Mouse (Mus musculus) heart, adult 8-10 months (tissue): Measurements from ENCODE around the gene Clec1a. TPM values are rescaled to one million over a fixed set of nuclear protein-coding genes. Genes with fewer than 3 reads are reported as not detected.

ENCODE experiments used
- DNase-seq: peaks from one replicate; pipeline ENCODE4 v3.0.0; 2022; ENCODE audit warnings: low spot score
- total RNA-seq, 4 experiments: library from RNA; stranded (reverse); gene quantifications; 2 replicates each; pipeline ENCODE4 v1.2.4; 2022

Clec1a gene
- total RNA-seq, 4 experiments from 2014 or later = 7.7 to 13.1 (median 11.7) TPM

DNA sequence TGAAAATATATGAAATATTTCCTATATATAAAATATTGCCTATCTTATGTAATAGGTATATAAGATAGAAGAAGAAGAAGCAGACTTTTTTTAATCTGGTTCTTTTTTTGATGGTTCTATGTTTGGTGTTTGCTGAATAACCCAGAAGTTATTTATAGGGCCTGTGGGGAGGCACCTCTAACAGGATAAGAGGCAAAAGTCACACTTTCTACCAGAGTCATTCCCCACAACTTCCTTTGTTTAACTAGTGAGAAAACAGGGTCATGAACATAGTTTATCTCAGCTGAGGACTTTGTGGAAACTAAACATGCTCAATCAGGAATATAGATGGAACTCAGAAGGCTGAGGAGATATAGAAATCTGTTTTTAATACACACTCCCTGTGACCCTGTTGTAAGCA, 45.8 kb downstream of the Clec1a start:
- DNase-seq = no peak

DNA sequence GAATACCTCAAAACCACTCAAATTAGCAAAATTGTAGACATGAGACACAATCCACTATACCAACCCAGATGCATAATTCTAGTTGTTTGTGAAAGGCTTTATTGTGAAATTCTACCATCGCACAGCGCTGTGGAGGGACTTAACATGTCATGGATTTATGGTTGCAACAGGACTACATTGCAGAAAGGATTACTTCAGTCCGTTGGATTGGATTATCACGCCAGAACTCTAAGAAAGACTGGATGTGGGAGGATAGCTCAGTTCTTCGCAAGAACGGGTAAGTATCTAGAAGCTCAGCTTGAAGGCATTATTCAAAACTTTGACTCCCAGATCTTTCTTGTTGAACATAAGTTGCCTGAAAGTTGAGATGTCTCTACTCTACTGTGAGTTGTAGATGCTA, 48.4 kb downstream of the Clec1a start:
- DNase-seq = no peak

DNA sequence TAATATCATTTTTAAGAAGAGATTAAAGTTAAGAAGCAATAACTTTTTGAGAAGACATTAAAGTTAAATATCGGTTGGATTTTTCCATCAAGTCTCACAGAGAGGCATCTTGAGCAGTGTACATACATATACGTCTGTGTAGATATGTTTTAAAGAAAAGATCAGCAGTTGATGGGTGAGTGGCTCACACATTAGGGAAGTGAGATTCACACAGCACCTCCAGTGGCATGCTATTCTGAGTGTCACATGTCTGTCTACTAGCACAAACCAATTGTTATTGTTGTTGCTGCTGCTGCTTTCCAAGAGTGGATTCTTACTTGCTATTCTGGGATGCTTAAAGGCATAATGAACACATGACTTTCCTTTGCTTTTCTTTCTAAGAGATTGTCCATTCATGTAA, 49.4 kb downstream of the Clec1a start:
- no peak for DNase-seq

DNA sequence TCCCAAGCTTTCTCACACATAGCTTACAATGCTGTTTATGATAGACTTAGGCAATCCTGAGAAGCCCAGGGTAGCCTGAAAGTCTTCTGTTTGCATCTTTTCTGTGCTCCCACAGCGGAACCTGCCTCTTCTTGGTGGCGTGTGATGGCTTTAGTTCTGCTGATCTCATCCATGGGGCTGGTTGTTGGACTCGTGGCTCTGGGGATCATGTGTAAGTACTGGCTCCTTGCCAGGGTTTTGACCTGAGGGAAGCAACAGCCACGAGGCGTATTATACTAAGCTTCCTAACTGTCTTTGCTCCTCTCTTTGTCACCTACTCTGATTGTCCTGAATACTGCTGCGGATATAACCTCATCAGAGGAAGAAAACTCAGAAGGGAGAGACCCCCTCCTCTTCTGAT, 51.9 kb downstream of the Clec1a start:
- peak; percentile 28 for DNase-seq

DNA sequence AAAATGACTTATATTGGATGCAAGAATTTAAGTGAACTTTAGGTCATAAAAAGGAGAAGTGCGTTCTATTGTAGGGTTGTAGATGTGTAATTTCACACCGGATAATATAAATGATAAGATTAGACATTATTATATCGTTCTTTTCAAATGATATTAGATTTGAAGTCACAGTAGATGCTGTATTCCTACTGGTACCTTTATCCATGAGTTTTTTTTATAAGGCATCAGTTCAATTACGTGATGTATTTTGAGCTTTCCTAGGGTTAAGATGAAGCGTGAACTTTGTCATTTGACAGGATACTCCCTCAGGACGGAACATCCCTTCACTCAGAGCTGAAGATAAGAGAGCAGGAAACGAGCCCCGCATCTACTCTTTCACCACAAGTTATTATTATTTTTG, 54.8 kb downstream of the Clec1a start, which contains the start of gene Clec1b:
Clec1b (plus strand) TSS at position 301 of the 400 bp plus-strand sequence.
- DNase-seq = no peak

DNA sequence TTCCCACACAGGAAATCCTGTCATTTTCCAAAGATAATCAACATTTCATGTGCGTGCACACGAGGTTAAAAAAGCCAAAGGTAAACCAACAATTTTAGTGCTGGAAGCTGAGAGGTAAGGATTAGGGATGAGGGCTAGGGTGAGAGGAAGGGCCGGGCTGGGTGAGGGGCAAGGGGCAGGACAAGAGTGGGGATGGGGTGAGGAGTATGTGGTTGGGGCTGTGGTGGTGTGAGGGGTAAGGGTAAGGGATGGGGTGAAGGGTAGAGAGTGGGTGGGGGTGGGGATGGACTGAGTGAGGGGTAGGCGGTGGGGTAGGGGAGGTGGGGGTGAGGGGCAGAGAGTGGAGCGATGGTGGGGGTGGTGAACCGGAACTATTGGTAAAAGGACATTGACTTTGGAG, 58.1 kb downstream of the Clec1a start:
- no peak for DNase-seq

DNA sequence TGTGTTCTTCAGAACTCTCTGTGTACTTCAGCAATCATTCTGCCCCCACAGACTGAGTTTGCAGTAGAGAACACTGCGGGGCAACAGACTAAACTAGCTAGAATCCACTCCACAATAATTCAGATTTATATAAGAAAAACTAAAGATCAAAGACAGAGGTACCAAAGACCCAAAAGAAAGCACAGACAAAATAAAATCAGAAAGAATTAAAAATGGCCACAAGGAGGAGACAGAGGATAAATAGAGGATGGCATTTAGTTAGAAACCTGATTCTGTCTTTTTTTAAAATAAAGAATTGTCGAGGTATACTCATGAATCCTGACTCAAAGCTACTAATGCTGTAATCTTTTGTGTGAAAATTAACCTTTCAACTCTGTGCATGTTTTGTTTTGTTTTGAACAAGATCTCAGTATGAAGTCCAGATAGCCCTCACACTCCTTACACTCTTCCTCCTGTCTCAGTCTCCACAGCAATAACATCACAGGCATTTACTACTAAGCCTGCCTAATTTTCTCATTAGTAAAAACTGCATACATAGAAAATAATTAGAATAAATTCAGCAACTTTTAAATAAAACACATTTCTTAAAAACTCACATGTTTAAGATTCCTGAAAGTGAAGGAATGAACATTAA, 58.6 kb downstream of the Clec1a start:
- peak; percentile 43 for DNase-seq

DNA sequence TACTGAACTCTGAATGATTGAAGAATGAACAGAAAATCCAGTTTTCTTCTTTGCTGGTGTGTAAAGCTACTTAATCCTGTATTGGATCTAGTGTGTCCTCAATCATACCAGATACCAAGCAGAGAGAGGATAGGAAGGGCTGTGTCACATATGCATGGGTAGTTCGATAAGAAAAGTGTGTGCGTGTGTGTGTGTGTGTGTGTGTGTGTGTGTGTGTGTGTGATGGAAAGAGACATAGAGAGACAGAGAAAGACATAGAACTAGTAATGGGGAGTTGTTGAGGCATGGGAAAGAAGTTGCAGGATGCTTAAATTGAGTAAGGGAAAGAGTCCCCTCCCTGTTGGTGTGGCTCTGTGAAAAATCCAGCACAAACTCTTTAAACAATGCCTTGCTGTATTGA, 66.0 kb downstream of the Clec1a start, which contains the start of gene Clec12b:
Clec12b (minus strand) TSS at position 101 of the 400 bp plus-strand sequence.
- DNase-seq = no peak

DNA sequence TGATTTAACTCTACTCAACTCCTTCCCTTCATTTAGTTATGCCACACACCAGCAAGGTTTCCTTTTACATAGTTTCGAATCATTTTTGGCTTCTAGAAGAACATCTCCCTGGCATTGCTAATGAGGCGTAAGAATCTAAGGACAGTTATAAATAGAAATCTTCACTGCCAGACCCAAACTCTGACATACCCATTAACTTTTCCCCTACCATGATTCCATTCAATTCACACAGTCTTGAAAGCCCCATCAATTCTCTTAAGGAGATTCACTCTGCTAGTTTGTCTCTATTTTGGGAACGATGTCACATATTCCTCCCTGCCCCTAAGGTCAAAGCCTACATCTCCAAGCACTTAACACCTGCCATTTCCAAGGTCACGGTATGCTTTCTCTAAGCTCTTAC, 66.8 kb downstream of the Clec1a start:
- no peak for DNase-seq

DNA sequence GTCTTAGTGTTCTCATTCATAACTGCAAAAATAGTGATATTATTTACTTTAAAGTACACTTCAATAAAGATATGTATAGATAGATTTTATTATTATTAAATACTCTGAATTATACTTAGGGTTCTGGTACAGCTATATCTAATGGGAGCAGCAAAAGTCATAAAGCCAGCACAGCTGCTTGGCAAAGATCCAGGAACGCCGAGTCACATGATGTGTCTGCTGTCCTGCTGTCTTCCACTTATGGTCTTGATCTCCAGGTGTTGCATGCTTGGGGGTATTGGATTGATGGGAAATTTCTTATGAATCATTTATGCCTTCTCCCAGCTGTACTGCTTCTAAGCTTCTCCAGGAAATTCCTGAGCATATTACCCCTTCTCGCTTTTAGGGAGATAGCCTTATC, 68.3 kb downstream of the Clec1a start:
- DNase-seq = no peak

DNA sequence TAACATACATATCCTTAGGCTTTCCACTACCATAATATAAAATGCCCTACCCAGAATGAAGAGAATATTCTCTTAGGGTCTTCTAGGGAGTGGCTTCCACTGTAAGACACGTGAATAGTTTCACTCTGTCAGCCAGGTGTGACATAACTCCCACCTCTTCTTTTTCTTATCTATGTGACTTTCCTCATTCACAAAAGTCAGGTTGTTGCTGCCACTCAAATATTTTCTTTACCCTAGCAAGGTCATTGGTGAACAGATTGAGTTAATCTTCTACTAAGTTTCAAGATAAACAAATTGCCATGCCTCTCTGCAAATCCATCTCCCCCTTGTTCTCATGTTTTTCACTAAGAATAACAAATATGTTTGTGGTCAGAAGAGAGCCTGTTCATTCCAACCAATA, 70.1 kb downstream of the Clec1a start:
- no peak for DNase-seq

DNA sequence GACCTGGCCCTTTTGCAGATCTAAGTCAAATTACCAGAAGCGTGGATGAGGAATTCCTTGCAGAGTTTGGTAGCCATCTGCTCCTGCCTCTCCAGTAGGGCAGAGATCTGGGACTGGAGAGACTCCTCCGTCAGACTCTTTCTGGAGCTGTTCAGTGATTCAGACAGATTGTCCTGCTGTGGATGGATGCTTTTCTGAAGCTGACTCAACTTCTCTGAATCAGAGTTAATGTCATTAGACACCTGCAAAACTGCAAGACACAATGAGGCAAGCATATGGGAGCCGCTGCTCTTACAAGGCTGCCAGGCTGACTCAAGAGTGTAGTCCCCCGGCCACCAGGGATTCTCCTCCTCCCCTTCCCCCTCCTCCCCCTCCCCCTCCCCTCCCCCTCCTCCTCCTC, 71.3 kb downstream of the Clec1a start:
- no peak for DNase-seq

DNA sequence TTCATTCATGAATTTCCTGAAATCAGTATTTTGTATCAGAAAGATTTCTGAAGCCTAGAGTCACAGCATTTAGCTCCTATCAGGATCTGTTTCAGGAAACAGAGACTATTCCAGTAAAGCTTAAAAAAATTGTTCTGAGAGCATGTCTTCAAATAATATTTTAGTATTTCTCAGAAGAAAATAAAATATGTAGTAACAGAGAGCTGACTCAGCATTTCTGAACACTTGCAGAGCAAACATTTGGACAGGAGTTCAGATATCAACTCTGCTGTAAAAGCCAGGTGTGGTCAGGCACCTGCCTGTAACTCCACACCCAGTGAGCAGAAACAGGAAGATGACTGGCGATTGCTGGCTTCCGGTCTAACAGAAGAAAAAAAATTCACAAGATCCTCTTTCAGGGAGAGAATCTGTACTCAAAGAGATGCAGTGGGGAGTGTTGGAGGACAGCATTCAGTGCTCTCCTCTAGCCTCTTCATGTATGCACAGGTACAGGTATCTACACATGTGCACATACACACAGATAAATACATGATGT, 76.8 kb downstream of the Clec1a start:
- DNase-seq = no peak

Other genes starting within 250 kb of the Clec1a start
- under 1 TPM in 1 of 4 experiments, not detected in 3; 0.16 TPM for gene Cd69, start 176.6 kb downstream of the Clec1a start, total RNA-seq
- gene 4922502D21Rik, start 120.2 kb downstream of the Clec1a start, total RNA-seq = not detected
- 1 to 10 TPM in 1 of 4 experiments, under 1 TPM in 3; 0.43 to 1.2 (median 0.70) TPM for gene Clec12a, start 109.3 kb downstream of the Clec1a start, total RNA-seq
- under 1 TPM in 1 of 4 experiments, not detected in 3; 0.25 TPM for gene Clec12b, start 66.1 kb downstream of the Clec1a start, total RNA-seq
- 1 to 10 TPM; 1.3 to 2.3 (median 1.6) TPM for gene Clec1b, start 54.7 kb downstream of the Clec1a start, total RNA-seq
- under 1 TPM in 2 of 4 experiments, not detected in 2; 0.47 to 0.60 TPM for gene Clec9a, start 43.1 kb downstream of the Clec1a start, total RNA-seq
- under 1 TPM in 2 of 4 experiments, not detected in 2; 0.20 to 0.31 TPM for gene Olr1, start 55.2 kb upstream of the Clec1a start, total RNA-seq
- gene Tmem52b, start 60.6 kb upstream of the Clec1a start, total RNA-seq = not detected
- gene Gabarapl1, start 81.2 kb upstream of the Clec1a start, total RNA-seq = 100 to 1,000 TPM; 118 to 204 (median 178) TPM
- not detected for gene Klre1, start 125.9 kb upstream of the Clec1a start, total RNA-seq
- gene Klrd1, start 139.8 kb upstream of the Clec1a start, total RNA-seq = under 1 TPM in 1 of 4 experiments, not detected in 3; 0.35 TPM
- gene Klrk1, start 171.9 kb upstream of the Clec1a start, total RNA-seq = under 1 TPM in 2 of 4 experiments, not detected in 2; 0.27 to 0.34 TPM
- not detected for gene Klrc3, start 191.3 kb upstream of the Clec1a start, total RNA-seq
- not detected for gene Klrc2, start 208.7 kb upstream of the Clec1a start, total RNA-seq
- gene Klrc1, start 227.0 kb upstream of the Clec1a start, total RNA-seq = under 1 TPM in 1 of 4 experiments, not detected in 3; 0.22 TPM